Mouse (Mus musculus) heart, embryonic 16.5 days (tissue): Measurements from ENCODE around the gene Erg. TPM values are rescaled to one million over a fixed set of nuclear protein-coding genes. Genes with fewer than 3 reads are reported as not detected.

Experiments used
- ATAC-seq: fragments of 200-750 bp; cut with Nextera tagmentation; replicated peaks from 2 replicates; pipeline ENCODE4 v1.8.0; 2017; ENCODE audit warnings: moderate number of reproducible peaks; ENCODE audit not compliant: insufficient read depth, low FRiP score; ENCODE audit errors: extremely low read depth
- H3K27ac ChIP-seq: fragments of 300-500 bp; sonication (generic); 2 replicates; pipeline ENCODE4 v1.5.1; 2014; ENCODE audit warnings: mild to moderate bottlenecking, low read length, control low read depth, moderate library complexity
- H3K27me3 ChIP-seq: fragments of 300-500 bp; sonication (generic); 2 replicates; pipeline ENCODE4 v1.6.1; 2014; ENCODE audit warnings: low read length, mixed read lengths; ENCODE audit not compliant: control insufficient read depth, insufficient read depth
- H3K36me3 ChIP-seq: fragments of 300-500 bp; sonication (generic); 2 replicates; pipeline ENCODE4 v1.6.1; 2014; ENCODE audit not compliant: control insufficient read depth, insufficient read depth
- H3K4me1 ChIP-seq: fragments of 300-500 bp; sonication (generic); 2 replicates; pipeline ENCODE4 v1.6.1; 2014; ENCODE audit warnings: low read length, mixed read lengths; ENCODE audit not compliant: control insufficient read depth, insufficient read depth
- H3K4me2 ChIP-seq: fragments of 300-500 bp; sonication (generic); 2 replicates; pipeline ENCODE4 v1.6.1; 2014; ENCODE audit warnings: low read depth, mild to moderate bottlenecking, control low read depth, low read length
- H3K4me3 ChIP-seq: fragments of 300-500 bp; sonication (generic); 2 replicates; pipeline ENCODE4 v1.5.1; 2014; ENCODE audit warnings: mild to moderate bottlenecking, control low read depth, low read length
- H3K9ac ChIP-seq: fragments of 300-500 bp; sonication (generic); 2 replicates; pipeline ENCODE4 v1.6.1; 2014; ENCODE audit warnings: low read length, control low read depth
- H3K9me3 ChIP-seq: fragments of 300-500 bp; sonication (generic); replicated peaks from 2 replicates; pipeline ENCODE4 v1.6.1; 2016; ENCODE audit warnings: low read length; ENCODE audit not compliant: control insufficient read depth
- WGBS: fragments of 180-500 bp; shearing (Covaris S2); extraction: QIAGEN DNeasy Blood & Tissue Kit; methylation state at CpG from one replicate; pipeline ENCODE4 v1.1.7; 2014; 5-methylcytosine and 5-hydroxymethylcytosine counted together
- polyA plus RNA-seq: library from polyadenylated mRNA; unstranded; fragments of >200 nt; fragmentation: Nextera tagmentation; extraction: Ambion mirVana; gene quantifications from 2 replicates; pipeline ENCODE4 v1.2.1, GENCODE M21; 2015

The Erg gene
- polyA plus RNA-seq, 1 experiment from 2014 or later: 6.8 TPM

- Histone ChIP-seq H3K36me3 (no peaks in the 10 kb centered on the region), H3K27me3 (no peaks in the 10 kb centered on the region), H3K4me3 (no peak overlapping the region), H3K27ac (peak overlapping the region; percentile 31), H3K9ac (0 out of 2 replicates have a peak overlapping the region, but pooled peaks have one; percentile 20), H3K4me1 (peaks cover 18% of the 10 kb centered on the region), H3K4me2 (no peak overlapping the region; the same call in 1 of the 2 replicates), H3K9me3 (no peaks in the 10 kb centered on the region)
- no peak for ATAC-seq
- WGBS: 57% methylated on average over 8 of the region's 8 CpGs
These were observed 244.4 kb downstream of the Erg start for GRCm38 (mm10) chr16:95342030-95342429.

GRCm38 (mm10) chr16:95340885-95341791 lies 245.3 kb downstream of the Erg start:
- H3K4me1 ChIP-seq: peaks cover 13% of the 10 kb centered on the region
- no peaks in the 10 kb centered on the region for H3K27me3 ChIP-seq
- H3K9ac ChIP-seq: peak overlapping the region; percentile 20; the same call in 1 of the 2 replicates
- H3K27ac ChIP-seq: peak overlapping the region; percentile 72
- H3K4me2 ChIP-seq: peak overlapping the region; percentile 52
- H3K4me3 ChIP-seq: peak overlapping the region; percentile 14; the same call in 1 of the 2 replicates
- peak; percentile 81 for ATAC-seq
- no peaks in the 10 kb centered on the region for H3K9me3 ChIP-seq
- no peaks in the 10 kb centered on the region for H3K36me3 ChIP-seq
- 18% methylated on average over 28 of the region's 28 CpGs for WGBS

- no peak overlapping the region for H3K27ac ChIP-seq
- 61% methylated on average over 5 of the region's 5 CpGs for WGBS
- no peaks in the 10 kb centered on the region for H3K4me1 ChIP-seq
- no peaks in the 10 kb centered on the region for H3K9me3 ChIP-seq
- no peaks in the 10 kb centered on the region for H3K36me3 ChIP-seq
- H3K27me3 ChIP-seq: no peaks in the 10 kb centered on the region
- H3K4me3 ChIP-seq: no peak overlapping the region
- no peak overlapping the region for H3K4me2 ChIP-seq
- no peak for ATAC-seq
- no peak overlapping the region for H3K9ac ChIP-seq
These were observed 254.2 kb downstream of the Erg start for GRCm38 (mm10) chr16:95332159-95332558.

GRCm38 (mm10) chr16:95321945-95322625 lies 264.3 kb downstream of the Erg start:
- Histone ChIP-seq H3K27me3 (no peaks in the 10 kb centered on the region), H3K36me3 (no peaks in the 10 kb centered on the region), H3K27ac (peak overlapping the region; percentile 70), H3K4me1 (peaks cover 5% of the 10 kb centered on the region; the same call in 1 of the 2 replicates), H3K9ac (no peak overlapping the region), H3K9me3 (no peaks in the 10 kb centered on the region), H3K4me2 (no peak overlapping the region), H3K4me3 (no peak overlapping the region)
- peak; percentile 73 for ATAC-seq
- 37% methylated on average over 9 of the region's 9 CpGs for WGBS

Other genes with a start within 250 kb of the Erg start
- gene Ets2, start 115.5 kb upstream of the Erg start, polyA plus RNA-seq: 71.1 and 73.6 TPM in 2 replicates